Mouse (Mus musculus) G1E (cell line): Measurements from ENCODE around the gene Olfr221. TPM values are rescaled to one million over a fixed set of nuclear protein-coding genes. Genes with fewer than 3 reads are reported as not detected.

ENCODE experiments used
- ATAC-seq: 2 replicates; pipeline ENCODE4 v1.8.0; 2016; ENCODE audit warnings: mild to moderate bottlenecking; ENCODE audit not compliant: insufficient number of reproducible peaks, poor library complexity, low FRiP score, severe bottlenecking; ENCODE audit errors: extremely low read depth
- DNase-seq: peaks from one replicate; pipeline ENCODE4 v3.0.0; 2012; ENCODE audit warnings: low spot score
- H3K27me3 ChIP-seq: 2 replicates; pipeline ENCODE4 v1.6.1; 2012; ENCODE audit warnings: mild to moderate bottlenecking, low read length, inconsistent platforms; ENCODE audit not compliant: insufficient read depth
- H3K36me3 ChIP-seq: replicated peaks from 2 replicates; pipeline ENCODE3; 2012; ENCODE audit warnings: mild to moderate bottlenecking, inconsistent platforms
- H3K4me1 ChIP-seq: 2 replicates; pipeline ENCODE4 v1.6.1; 2012; ENCODE audit warnings: low read depth, low read length, inconsistent platforms, mixed read lengths; ENCODE audit not compliant: insufficient read depth
- H3K4me3 ChIP-seq: 2 replicates; pipeline ENCODE4 v1.5.1; 2012; ENCODE audit warnings: low read depth, mild to moderate bottlenecking, inconsistent platforms, low read length, moderate library complexity, mixed read lengths
- H3K9me3 ChIP-seq: replicated peaks from 2 replicates; pipeline ENCODE4 v1.6.1; 2012; ENCODE audit warnings: inconsistent platforms
- CTCF ChIP-seq: IDR thresholded peaks from 2 replicates; pipeline ENCODE4 v1.5.1; 2012; ENCODE audit warnings: low read depth, low read length, inconsistent platforms, mixed read lengths
- GATA1 ChIP-seq: IDR thresholded peaks from 2 replicates; pipeline ENCODE4 v1.6.1; 2012; ENCODE audit warnings: borderline replicate concordance, low read length, inconsistent platforms, mixed read lengths
- GATA2 ChIP-seq: IDR thresholded peaks from 2 replicates; pipeline ENCODE4 v1.6.1; 2012; ENCODE audit warnings: low read depth, low read length, inconsistent platforms, borderline replicate concordance
- POLR2AphosphoS5 ChIP-seq: IDR thresholded peaks from 2 replicates; pipeline ENCODE4 v1.6.1; 2012; ENCODE audit warnings: low read depth, low read length, inconsistent platforms; ENCODE audit not compliant: insufficient replicate concordance
- TAL1 ChIP-seq: conservative IDR thresholded peaks from 2 replicates; pipeline ENCODE4 v1.6.1; 2012; ENCODE audit warnings: low read depth, low read length, inconsistent platforms, mixed read lengths
- polyA plus RNA-seq: library from polyadenylated mRNA; stranded (reverse); fragments of >175 nt; gene quantifications from 2 replicates; pipeline ENCODE4 v1.2.3, GENCODE M21; 2012
- total RNA-seq, 2 experiments: library from RNA; stranded (forward) in 1 of 2; stranded (reverse) in 1 of 2; fragments of 200-1000 nt in 1 of 2; fragments of >200 nt in 1 of 2; fragmentation: Nextera tagmentation in 1 of 2; gene quantifications; 2 replicates each; pipeline ENCODE4 v1.2.3; 2014 to 2017

Gene Olfr221
- total and polyA plus RNA-seq, 3 experiments, result 0.16 TPM; not detected in 2

GRCm38 (mm10) chr14:52045966-52046565, 3.8 kb upstream of the Olfr221 start:
- H3K9me3 ChIP-seq, result no peaks in the 10 kb centered on the region
- peaks cover 2% of the 10 kb centered on the region; the same call in 1 of the 2 replicates for H3K4me1 ChIP-seq
- peaks cover 21% of the 10 kb centered on the region for H3K27me3 ChIP-seq
- no peak overlapping the region for H3K4me3 ChIP-seq
- ATAC-seq, result no peak
- no peak for DNase-seq
- H3K36me3 ChIP-seq, result no peaks in the 10 kb centered on the region
- no peak for TF ChIP-seq GATA2
- TF ChIP-seq TAL1, result no peak
- no peak for TF ChIP-seq CTCF
- TF ChIP-seq POLR2AphosphoS5, result no peak
- no peak for TF ChIP-seq GATA1

DNA sequence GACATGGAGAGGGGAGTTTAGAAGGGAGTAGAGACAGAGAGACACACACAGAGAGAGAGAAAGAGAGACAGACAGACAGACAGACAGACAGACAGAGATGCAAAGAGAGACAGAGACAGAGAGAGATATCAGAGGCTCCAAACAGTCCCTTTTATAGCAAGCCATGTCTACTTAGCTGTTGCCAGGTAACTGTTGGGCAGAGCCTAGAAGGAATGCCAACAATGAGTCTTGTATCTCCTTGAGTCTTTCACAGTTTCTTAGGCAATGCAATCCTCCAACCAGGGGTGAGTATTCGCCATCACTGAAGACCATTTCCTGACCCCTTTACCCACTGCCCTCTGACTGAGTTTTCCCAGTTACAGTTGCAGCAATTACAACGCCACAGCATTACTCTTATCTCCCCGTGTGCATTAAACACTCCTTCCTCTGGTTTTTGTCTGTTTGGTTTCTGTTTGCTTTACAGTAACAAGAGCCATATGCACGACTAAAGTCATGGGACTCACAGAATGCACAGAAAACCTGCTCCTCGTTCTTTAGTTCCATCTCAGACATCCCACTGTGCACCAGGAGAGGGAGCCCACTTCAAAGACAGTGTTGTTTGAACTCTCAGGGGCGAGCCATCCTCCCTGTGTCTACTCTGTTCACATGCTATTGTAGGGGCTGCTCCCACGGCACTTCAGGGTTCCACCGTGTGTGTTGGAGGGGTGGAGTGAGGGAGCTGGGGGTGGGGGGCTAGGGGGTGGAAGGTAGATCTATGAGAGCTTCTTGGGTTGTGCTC, 2.8 kb upstream of the Olfr221 start:
- TF ChIP-seq TAL1 (no peak), GATA2 (no peak), POLR2AphosphoS5 (no peak), CTCF (no peak)
- Histone ChIP-seq H3K9me3 (no peaks in the 10 kb centered on the region), H3K4me1 (peaks cover 2% of the 10 kb centered on the region; the same call in 1 of the 2 replicates), H3K27me3 (peaks cover 21% of the 10 kb centered on the region), H3K36me3 (no peaks in the 10 kb centered on the region), H3K4me3 (no peak overlapping the region)
- DNase-seq, result peak; percentile 9
- ATAC-seq, result peak; percentile 60

GRCm38 (mm10) chr14:52043446-52043845, 1.2 kb upstream of the Olfr221 start:
- H3K4me1 ChIP-seq, result peaks cover 2% of the 10 kb centered on the region; the same call in 1 of the 2 replicates

DNA sequence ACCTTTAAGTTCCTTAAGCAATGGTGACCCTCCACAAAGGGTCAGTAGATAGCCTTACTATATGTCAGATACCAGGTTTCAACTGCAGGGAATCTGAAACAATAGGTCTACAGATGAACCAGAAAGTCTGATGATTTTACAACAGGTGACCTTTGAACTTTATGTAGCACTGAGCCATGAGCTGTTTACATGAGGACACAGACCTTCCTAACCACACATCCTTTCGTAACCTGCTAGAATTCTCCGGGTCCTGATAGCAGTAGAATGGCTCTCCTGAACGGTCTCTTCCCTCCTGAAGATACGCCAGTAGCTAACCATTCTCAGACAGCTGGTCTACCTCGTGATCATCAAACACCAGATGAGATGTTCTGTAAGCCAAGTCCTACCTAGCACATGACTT, 2.9 kb downstream of the Olfr221 start:
- TF ChIP-seq GATA1, result no peak
- no peak for TF ChIP-seq POLR2AphosphoS5
- no peak for TF ChIP-seq CTCF
- no peak for TF ChIP-seq GATA2
- Histone ChIP-seq H3K9me3 (no peaks in the 10 kb centered on the region), H3K4me1 (peaks cover 2% of the 10 kb centered on the region; the same call in 1 of the 2 replicates), H3K36me3 (no peaks in the 10 kb centered on the region), H3K4me3 (no peak overlapping the region), H3K27me3 (peaks cover 35% of the 10 kb centered on the region)
- ATAC-seq (no peak), DNase-seq (no peak)

More at GRCm38 (mm10) chr14:52043446-52043845, 1.2 kb upstream of the Olfr221 start:
- no peaks in the 10 kb centered on the region for H3K9me3 ChIP-seq
- ATAC-seq (no peak), DNase-seq (no peak)
- no peaks in the 10 kb centered on the region for H3K36me3 ChIP-seq
- no peak overlapping the region for H3K4me3 ChIP-seq
- H3K27me3 ChIP-seq, result peaks cover 29% of the 10 kb centered on the region
- TF ChIP-seq TAL1 (no peak), GATA1 (no peak), POLR2AphosphoS5 (no peak), CTCF (no peak), GATA2 (no peak)

DNA sequence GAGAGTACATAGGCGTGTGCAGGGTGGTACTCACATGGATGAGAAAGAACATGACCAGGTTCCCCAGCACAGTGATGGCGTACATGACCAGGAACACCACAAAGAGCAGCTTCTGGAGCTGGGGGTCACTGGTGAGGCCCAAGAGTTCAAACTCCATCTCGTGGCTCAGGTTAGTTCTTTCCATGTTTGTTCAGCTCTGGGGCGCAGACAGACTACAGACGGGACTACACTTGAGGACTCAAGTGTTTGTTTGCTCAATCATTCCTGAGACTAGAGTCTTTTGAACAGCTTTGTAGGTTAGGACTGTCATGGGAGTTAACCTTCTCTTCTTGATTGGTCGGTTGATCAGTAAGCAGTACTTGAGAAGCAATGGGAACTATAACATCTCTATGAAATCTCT, 6.3 kb downstream of the Olfr221 start:
- H3K4me1 ChIP-seq, result no peaks in the 10 kb centered on the region
- no peaks in the 10 kb centered on the region for H3K9me3 ChIP-seq
- DNase-seq, result no peak
- peaks cover 25% of the 10 kb centered on the region for H3K27me3 ChIP-seq
- TF ChIP-seq POLR2AphosphoS5 (no peak), GATA1 (no peak), CTCF (no peak), GATA2 (no peak), TAL1 (no peak)
- no peak for ATAC-seq
- H3K4me3 ChIP-seq, result no peak overlapping the region
- H3K36me3 ChIP-seq, result no peaks in the 10 kb centered on the region

DNA sequence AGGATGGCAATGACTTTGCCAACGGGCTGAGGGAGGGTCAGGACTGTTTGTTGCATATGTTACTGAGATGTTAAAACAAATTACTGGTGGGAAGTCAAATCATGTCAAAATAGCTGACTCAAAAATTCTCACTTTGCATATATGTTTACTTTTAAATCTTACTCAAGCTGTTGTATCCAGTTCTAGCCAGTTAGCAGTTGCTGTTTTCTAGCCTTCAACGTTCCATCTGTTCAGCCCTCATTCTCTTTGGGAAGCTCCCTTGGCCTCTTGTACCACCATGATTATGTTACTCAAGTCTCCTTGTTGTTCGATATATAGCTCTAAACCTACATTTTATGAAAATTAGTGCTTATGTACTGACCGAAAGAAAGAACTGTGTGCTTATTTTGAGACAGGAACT, 15.9 kb downstream of the Olfr221 start:
- Histone ChIP-seq H3K4me1 (peaks cover 30% of the 10 kb centered on the region), H3K27me3 (no peaks in the 10 kb centered on the region), H3K36me3 (no peaks in the 10 kb centered on the region), H3K9me3 (no peaks in the 10 kb centered on the region), H3K4me3 (no peak overlapping the region)
- no peak for ATAC-seq
- TF ChIP-seq POLR2AphosphoS5 (no peak), GATA1 (no peak), GATA2 (no peak), CTCF (no peak), TAL1 (no peak)
- DNase-seq, result no peak
